Mouse (Mus musculus): Measurements from ENCODE around the gene Dusp6.
"Not testable (repeated sequence)": the region's sequence is repeated elsewhere in the genome, so short reads cannot be mapped to it uniquely, and the experiment has no call there.

Dusp6 gene

DNA sequence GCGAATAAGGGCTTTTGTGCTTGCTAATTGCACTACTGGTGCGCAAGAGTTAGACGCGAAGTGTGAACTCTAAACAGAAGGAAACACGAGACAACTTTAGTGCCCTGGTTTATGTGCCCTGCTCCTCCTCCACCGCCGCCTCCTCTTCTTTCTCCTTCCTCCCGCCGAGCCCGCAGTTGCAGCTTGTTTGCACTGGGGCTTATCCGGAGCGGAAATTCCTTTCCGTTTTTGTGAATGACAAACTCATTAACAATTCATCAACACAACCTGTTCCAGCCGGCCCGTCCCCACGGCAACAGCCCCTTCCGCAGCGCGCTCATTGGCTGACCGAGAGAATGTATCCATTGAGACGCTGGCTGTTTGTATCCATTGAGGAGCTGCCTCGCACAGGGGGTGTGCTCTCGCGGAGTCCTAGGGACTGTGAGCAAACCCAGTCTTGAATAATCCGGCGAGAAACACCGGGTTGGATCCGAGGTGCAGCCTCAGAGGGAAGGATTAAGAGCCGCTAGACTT is at the start of gene Dusp6:
Gene Dusp6 (plus strand): TSS at position 365 of the 513 bp plus-strand sequence.
- peak; percentile 96 for DNase-seq (ENCODE audit: extremely low read depth, low read depth)

DNA sequence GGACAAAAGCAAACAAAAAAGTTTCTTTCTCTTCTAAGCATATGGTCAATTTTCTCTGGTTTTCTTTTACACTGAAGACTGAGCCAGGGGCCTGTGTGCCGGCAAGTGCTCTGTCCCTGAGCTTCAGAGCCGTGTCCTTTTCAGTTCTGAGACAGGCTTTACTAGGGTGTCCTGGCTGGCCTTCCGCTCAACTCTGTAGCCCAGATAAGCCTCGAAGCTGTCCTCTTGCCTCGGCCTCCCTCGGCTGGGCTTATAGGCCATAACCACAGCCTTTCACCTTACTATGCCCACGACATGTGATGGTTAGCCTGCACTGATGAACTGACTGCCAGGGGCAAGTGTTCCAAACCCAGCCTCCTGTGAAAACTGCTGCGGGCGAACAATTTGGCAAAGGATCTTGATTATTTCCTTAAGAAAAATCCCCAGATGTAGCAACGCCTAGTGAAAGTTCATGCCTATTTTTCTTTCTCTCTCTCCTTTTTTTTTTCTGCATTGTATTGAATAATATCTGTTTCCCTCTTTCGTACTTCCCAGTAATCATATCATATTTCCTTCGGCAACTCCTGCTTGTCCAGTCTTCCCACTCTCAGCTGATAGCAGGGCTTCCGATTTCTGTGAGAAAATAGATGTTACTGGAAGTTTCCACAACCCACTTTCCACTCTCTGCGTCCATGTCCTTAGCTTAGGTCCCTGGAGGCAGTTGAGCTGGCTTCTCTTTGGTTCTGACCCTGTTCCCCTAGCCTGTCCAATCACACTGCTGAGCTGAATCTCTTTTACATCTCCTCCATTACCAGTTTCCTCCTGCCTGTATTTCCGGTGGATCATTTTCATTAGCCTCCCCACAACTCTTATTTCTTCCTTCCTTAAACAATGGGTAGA is 48.4 kb upstream of the Dusp6 start:
- no peak for DNase-seq (ENCODE audit: extremely low read depth, low read depth)

GRCm38 (mm10) chr10:99216570-99216969 is 46.5 kb upstream of the Dusp6 start:
- DNase-seq (ENCODE audit: extremely low read depth, low read depth): not testable (repeated sequence)

GRCm38 (mm10) chr10:99221540-99221939 is 41.5 kb upstream of the Dusp6 start:
- DNase-seq (ENCODE audit: extremely low read depth, low read depth): no peak

DNA sequence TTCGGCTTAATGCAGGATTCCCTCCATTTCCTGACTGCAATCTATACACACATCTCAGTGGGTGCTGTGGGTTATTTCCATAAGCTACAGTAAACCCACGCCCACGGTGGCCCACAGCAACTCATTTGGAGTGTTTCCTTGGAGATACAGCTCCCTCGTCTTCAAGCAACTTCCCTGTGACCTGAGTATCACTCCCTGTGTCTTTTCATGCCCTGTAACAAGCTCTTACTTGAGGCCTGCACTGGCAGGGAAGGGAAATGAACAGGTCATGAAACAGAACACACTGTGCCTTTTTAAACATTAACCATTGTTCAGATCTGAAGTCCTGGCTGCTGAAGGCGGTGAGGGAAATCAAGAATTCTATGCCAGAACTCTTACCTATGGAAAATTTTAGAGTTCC is 40.3 kb upstream of the Dusp6 start:
- DNase-seq (ENCODE audit: extremely low read depth, low read depth): no peak

GRCm38 (mm10) chr10:99224218-99224617 is 38.8 kb upstream of the Dusp6 start:
- no peak for DNase-seq (ENCODE audit: extremely low read depth, low read depth)

DNA sequence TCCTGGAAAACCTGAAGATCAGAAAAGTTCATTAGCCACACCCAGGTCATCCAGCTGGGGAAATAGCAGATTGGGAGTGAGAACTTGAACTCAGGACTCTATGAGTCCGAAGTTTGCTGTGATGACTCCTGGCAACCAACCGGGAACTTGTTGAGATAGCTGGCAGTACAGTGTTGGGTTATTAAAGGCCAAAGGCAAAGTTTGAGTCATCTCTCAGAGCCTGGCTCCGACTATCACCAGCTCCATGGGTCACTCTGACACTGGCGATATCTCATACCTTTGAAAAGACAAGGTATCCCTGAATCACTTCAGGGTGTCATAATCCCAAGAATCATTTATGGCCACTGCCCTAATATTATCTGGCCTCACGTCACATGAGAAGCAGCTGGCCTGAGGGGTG is 36.2 kb upstream of the Dusp6 start:
- no peak for DNase-seq (ENCODE audit: extremely low read depth, low read depth)

DNA sequence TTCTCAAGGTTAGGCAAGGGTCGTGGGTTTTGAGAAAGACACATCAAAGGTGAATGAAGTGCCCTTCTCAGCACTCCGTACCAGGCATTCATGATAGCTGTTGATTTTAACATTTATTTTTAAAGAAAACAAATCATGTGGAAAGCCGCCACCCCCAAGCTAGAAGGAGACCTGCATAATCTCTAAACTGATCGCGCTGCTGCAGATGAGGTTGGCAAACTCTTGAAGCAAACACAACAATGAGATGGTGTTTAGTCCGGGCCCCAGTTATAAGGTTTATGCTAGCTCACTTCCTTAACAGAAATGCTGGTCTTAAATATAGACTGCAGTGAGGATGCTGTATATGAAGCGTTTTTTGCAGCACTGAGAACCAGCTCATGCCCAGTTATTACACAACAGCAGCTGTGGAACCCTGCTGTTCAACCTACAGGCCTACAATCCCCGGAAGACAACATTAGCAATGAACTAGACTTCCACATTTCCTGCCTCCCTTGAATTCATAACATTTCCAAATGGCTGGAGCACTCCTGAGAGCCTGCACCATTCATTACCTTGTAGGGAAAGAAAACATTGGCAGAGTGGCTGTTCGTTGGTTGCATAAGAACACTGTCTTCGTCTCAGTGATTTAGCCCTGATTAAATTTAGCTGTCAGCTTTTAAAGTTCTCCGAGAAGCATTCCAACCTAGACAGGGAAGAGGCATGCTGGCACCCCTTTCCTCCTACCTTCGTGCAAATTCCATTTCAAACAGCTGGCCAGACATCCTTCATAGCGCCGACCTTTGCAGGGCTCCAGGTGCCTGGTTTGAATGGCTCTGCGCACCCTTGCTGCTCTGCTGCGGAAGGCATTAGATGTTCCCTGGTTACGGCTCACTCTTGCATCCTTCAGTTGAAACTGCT is 34.8 kb upstream of the Dusp6 start:
- no peak for DNase-seq (ENCODE audit: extremely low read depth, low read depth)

GRCm38 (mm10) chr10:99229031-99229684 is 33.9 kb upstream of the Dusp6 start:
- no peak for DNase-seq (ENCODE audit: extremely low read depth, low read depth)

DNA sequence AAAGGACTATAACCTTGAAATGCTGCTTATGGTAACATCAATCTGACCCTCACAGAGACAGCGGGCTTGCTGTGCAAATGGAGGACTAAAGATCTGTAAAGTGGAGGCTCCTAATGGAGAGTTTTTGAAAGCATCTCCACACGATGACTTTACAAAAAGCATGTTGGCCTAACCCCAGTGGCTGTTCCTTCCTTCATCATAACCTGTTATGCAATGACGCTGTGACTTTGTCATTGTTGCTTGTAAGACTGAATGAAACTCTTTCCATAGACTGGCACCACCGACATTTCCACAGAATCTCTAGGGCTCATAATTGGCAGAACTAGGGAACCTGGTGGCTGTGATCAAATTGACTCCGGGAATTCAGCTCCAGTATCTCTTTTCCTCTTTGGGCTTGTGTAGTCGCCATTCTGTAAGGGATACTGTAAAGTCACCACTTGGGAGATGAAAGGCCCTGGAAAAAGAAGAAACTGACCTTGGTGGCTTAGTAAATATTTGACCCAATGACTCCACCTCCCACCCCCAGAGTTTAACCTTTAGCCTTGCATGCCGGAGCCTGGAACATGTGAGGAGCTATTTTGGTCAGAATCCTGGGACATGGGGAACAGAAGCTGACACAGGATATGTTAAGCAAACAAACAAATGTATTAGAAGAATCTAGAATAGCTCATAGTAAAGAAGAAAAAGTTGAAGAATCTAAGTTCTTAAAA is 30.4 kb upstream of the Dusp6 start:
- DNase-seq (ENCODE audit: extremely low read depth, low read depth): no peak

DNA sequence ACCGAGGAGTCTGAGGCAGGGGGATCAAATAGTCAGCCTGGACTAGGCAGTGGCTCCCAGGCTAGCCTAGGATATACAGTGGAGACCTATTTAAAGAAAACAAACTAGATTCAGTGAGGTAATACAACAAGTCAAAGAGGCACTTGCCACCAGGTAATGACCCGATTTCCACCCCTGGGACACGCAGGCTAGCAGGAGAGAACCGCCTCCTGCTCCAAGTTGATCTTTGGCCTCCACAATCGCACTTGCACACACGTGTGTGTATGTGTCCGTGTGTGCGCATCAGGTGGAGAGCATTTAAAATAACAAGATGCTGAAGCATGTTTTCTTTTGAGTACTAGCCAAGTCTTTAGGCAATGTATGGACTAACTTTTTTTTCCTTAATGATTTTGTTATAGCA is 28.7 kb upstream of the Dusp6 start:
- DNase-seq (ENCODE audit: extremely low read depth, low read depth): no peak

DNA sequence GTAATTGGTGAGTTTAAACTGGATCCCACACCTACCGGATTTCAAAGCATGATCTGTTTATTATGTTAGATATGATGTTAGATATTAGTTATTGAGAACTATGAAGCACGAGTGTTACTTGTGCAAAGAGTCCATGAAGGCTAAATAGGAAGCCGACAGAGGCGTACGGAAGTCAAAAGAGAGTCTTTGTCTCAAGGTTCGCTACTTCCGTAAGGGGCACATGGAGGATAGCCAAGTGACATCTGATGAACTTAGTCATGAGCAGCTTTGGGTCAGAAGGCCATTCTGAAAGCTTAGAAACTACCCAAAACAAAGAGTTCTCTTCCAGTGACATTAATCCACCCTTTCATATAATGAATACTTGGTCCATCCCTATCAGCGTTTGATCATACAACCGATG is 27.9 kb upstream of the Dusp6 start:
- no peak for DNase-seq (ENCODE audit: extremely low read depth, low read depth)

- no peak for DNase-seq (ENCODE audit: extremely low read depth, low read depth)
These were observed 25.7 kb upstream of the Dusp6 start for GRCm38 (mm10) chr10:99237205-99237832.

- DNase-seq (ENCODE audit: extremely low read depth, low read depth): no peak
These were observed 24.5 kb upstream of the Dusp6 start for GRCm38 (mm10) chr10:99238537-99238936.

GRCm38 (mm10) chr10:99241284-99241828 is 21.7 kb upstream of the Dusp6 start:
- no peak for DNase-seq (ENCODE audit: extremely low read depth, low read depth)

GRCm38 (mm10) chr10:99241829-99242711 is 21.0 kb upstream of the Dusp6 start:
- peak; percentile 14 for DNase-seq (ENCODE audit: extremely low read depth, low read depth)

- DNase-seq (ENCODE audit: extremely low read depth, low read depth): no peak
These were observed 20.3 kb upstream of the Dusp6 start for GRCm38 (mm10) chr10:99242721-99243120.

GRCm38 (mm10) chr10:99243907-99244489 is 19.0 kb upstream of the Dusp6 start:
- no peak for DNase-seq (ENCODE audit: extremely low read depth, low read depth)

Measured in MEL-GATA-1-ER (cell line).